ENCODE assay signal across 17 mouse cellular contexts in genomic region chr10:85007861-85008840, GRCm38 (mm10).
DNase-seq lines count a peak whose midpoint lies in the region; ATAC-seq and TF ChIP-seq lines count a peak whose summit lies in the region.
"Had no signal": no experiment of that assay in that cellular context is flagged by ENCODE, and none has a peak within 500 bp of the region (broad histone marks: within the 10 kb centered on the region; RNA-seq: fewer than 3 reads in every experiment).

No protein-coding gene starts in this region.

- H3K36me3 ChIP-seq in forebrain, embryonic 11.5 days (ENCODE audit: control insufficient read depth, insufficient read depth, low read length), result no peaks in the 10 kb centered on the region
- peaks cover 39% of the 10 kb centered on the region for H3K36me3 ChIP-seq in forebrain, embryonic 10.5 days (replicated peaks)
- peaks cover 18% of the 10 kb centered on the region; the same call in 1 of the 2 replicates for H3K36me3 ChIP-seq in liver, adult 2 months (ENCODE audit: control insufficient read depth, insufficient read depth, low read length)
- H3K36me3 ChIP-seq in forebrain, embryonic 12.5 days (replicated peaks), result peaks cover 9% of the 10 kb centered on the region
- no peaks in the 10 kb centered on the region for H3K36me3 ChIP-seq in liver, embryonic 16.5 days (ENCODE audit: control insufficient read depth, insufficient read depth)

- no peaks in the 10 kb centered on the region for H3K79me2 ChIP-seq in liver, adult 2 months (ENCODE audit: control insufficient read depth, insufficient read depth, low read length)

- 44% methylated on average over 11 of the region's 11 CpGs for WGBS in forebrain, embryonic 11.5 days
- WGBS in forebrain, embryonic 10.5 days, result 57% methylated on average over 11 of the region's 11 CpGs
- 81% methylated on average over 11 of the region's 11 CpGs for WGBS in liver, adult 2 months
- WGBS in forebrain, embryonic 12.5 days, result 25% methylated on average over 11 of the region's 11 CpGs
- 78% methylated on average over 11 of the region's 11 CpGs for WGBS in liver, embryonic 16.5 days (ENCODE audit: insufficient replicate concordance)

- TF ChIP-seq CTCF in liver, adult 2 months (IDR thresholded peaks at IDR 0.05; ENCODE audit: low read depth, low read length), result no peak

- H3K27me3 ChIP-seq in forebrain, embryonic 11.5 days (ENCODE audit: control insufficient read depth, insufficient read depth, low read length), result peaks cover 57% of the 10 kb centered on the region
- peaks cover 90% of the 10 kb centered on the region for H3K27me3 ChIP-seq in forebrain, embryonic 10.5 days (ENCODE audit: poor library complexity, severe bottlenecking)
- no peaks in the 10 kb centered on the region for H3K27me3 ChIP-seq in liver, adult 2 months (ENCODE audit: control insufficient read depth, insufficient read depth, low read length)
- H3K27me3 ChIP-seq in forebrain, embryonic 12.5 days, result peaks cover 79% of the 10 kb centered on the region
- no peaks in the 10 kb centered on the region for H3K27me3 ChIP-seq in liver, embryonic 16.5 days (ENCODE audit: control insufficient read depth, insufficient read depth, low read depth, low read length)
- H3K27me3 ChIP-seq: embryonic facial prominence, embryonic 15.5 days; midbrain, embryonic 12.5 days had no signal

- H3K9ac ChIP-seq in forebrain, embryonic 11.5 days (ENCODE audit: low read length), result 0 out of 2 replicates have a peak overlapping the region, but pooled peaks have one; percentile 6
- no peak overlapping the region for H3K9ac ChIP-seq in liver, adult 2 months (ENCODE audit: low read depth, low read length)
- H3K9ac ChIP-seq in forebrain, embryonic 12.5 days, result no peak overlapping the region
- H3K9ac ChIP-seq in liver, embryonic 16.5 days (ENCODE audit: low read depth, low read length), result no peak overlapping the region
- H3K9ac ChIP-seq: embryonic facial prominence, embryonic 15.5 days; midbrain, embryonic 12.5 days had no signal

- ATAC-seq in forebrain, embryonic 11.5 days (replicated peaks; ENCODE audit: low FRiP score), result peak; percentile 65; the same call in 1 of the 2 replicates
- ATAC-seq in forebrain, embryonic 12.5 days (ENCODE audit: low FRiP score), result peak; percentile 54; the same call in 1 of the 2 replicates
- peak; percentile 65 for ATAC-seq in liver, embryonic 16.5 days (ENCODE audit: low read depth)
- no peak for ATAC-seq in frontal cortex, adult (ENCODE audit: low TSS enrichment)

- H3K4me1 ChIP-seq in forebrain, embryonic 11.5 days (replicated peaks; ENCODE audit: control insufficient read depth, insufficient read depth, low read length), result peaks cover 2% of the 10 kb centered on the region; the same call in 1 of the 2 replicates
- H3K4me1 ChIP-seq in forebrain, embryonic 10.5 days, result peaks cover 25% of the 10 kb centered on the region
- peaks cover 6% of the 10 kb centered on the region; the same call in 1 of the 2 replicates for H3K4me1 ChIP-seq in liver, adult 2 months (ENCODE audit: control insufficient read depth, insufficient read depth, low read length)
- H3K4me1 ChIP-seq in forebrain, embryonic 12.5 days, result peaks cover 16% of the 10 kb centered on the region
- peaks cover 19% of the 10 kb centered on the region for H3K4me1 ChIP-seq in liver, embryonic 16.5 days (ENCODE audit: control insufficient read depth, low read depth, low read length)
- H3K4me1 ChIP-seq: embryonic facial prominence, embryonic 15.5 days had no signal

- no peak for TF ChIP-seq POLR2A in liver, adult 2 months (IDR thresholded peaks at IDR 0.05; ENCODE audit: extremely low read depth, insufficient read depth, low read length)

- no peak overlapping the region for H3K4me3 ChIP-seq in forebrain, embryonic 11.5 days (ENCODE audit: low read depth, low read length)
- H3K4me3 ChIP-seq in forebrain, embryonic 10.5 days, result no peak overlapping the region
- no peak overlapping the region for H3K4me3 ChIP-seq in liver, adult 2 months (ENCODE audit: insufficient read depth, low read depth, low read length)
- H3K4me3 ChIP-seq in forebrain, embryonic 12.5 days (replicated peaks), result no peak overlapping the region
- no peak overlapping the region for H3K4me3 ChIP-seq in liver, embryonic 16.5 days (ENCODE audit: low read depth, low read length)
- H3K4me3 ChIP-seq: embryonic facial prominence, embryonic 15.5 days; midbrain, embryonic 12.5 days had no signal

- H3K27ac ChIP-seq in forebrain, embryonic 11.5 days (ENCODE audit: low read depth, low read length), result no peak overlapping the region
- no peak overlapping the region for H3K27ac ChIP-seq in forebrain, embryonic 10.5 days
- no peak overlapping the region for H3K27ac ChIP-seq in liver, adult 2 months (replicated peaks; ENCODE audit: insufficient read depth, low read depth, low read length)
- H3K27ac ChIP-seq in forebrain, embryonic 12.5 days, result no peak overlapping the region; the same call in 1 of the 2 replicates
- no peak overlapping the region for H3K27ac ChIP-seq in liver, embryonic 16.5 days (ENCODE audit: low read length)
- H3K27ac ChIP-seq: embryonic facial prominence, embryonic 15.5 days; kidney, postnatal 0 days; midbrain, embryonic 12.5 days; stomach, postnatal 0 days had no signal

- no peak overlapping the region for H3K4me2 ChIP-seq in forebrain, embryonic 11.5 days (ENCODE audit: low read depth, low read length, severe bottlenecking)
- no peak overlapping the region for H3K4me2 ChIP-seq in forebrain, embryonic 12.5 days
- H3K4me2 ChIP-seq in liver, embryonic 16.5 days (ENCODE audit: low read depth, low read length), result no peak overlapping the region
- H3K4me2 ChIP-seq: embryonic facial prominence, embryonic 15.5 days; midbrain, embryonic 12.5 days had no signal

- no peaks in the 10 kb centered on the region for H3K9me3 ChIP-seq in forebrain, embryonic 11.5 days (ENCODE audit: control insufficient read depth, low read length)
- H3K9me3 ChIP-seq in forebrain, embryonic 10.5 days, result no peaks in the 10 kb centered on the region
- H3K9me3 ChIP-seq in forebrain, embryonic 12.5 days, result no peaks in the 10 kb centered on the region
- H3K9me3 ChIP-seq in liver, embryonic 16.5 days (replicated peaks; ENCODE audit: control insufficient read depth, low read length), result no peaks in the 10 kb centered on the region
- H3K9me3 ChIP-seq: embryonic facial prominence, embryonic 15.5 days; midbrain, embryonic 12.5 days had no signal

- no peak for DNase-seq in forebrain, embryonic 11.5 days (ENCODE audit: low spot score)
- DNase-seq in forebrain, embryonic 10.5 days (ENCODE audit: extremely low spot score, low spot score), result no peak
- DNase-seq in liver, adult 2 months (ENCODE audit: extremely low read depth, low read depth, low spot score), result peak; percentile 59
- DNase-seq in liver, result no peak
- DNase-seq in layer of hippocampus, adult 8-10 months (ENCODE audit: low spot score in 2 of 2), result no peak
- DNase-seq: adrenal gland, postnatal 14 days; cerebellum, adult 9-11 months; lung, adult 18-20 months; lung, postnatal 36 days; thymus, postnatal 25 days had no signal
